Mouse (Mus musculus) bone marrow macrophage, adult 2 months (primary cell): ENCODE results near the gene Col5a3.

Experiments
- CTCF ChIP-seq: IDR thresholded peaks from 2 replicates; pipeline ENCODE4 v1.5.1; 2012; ENCODE audit warnings: low read depth, mild to moderate bottlenecking, low read length, moderate library complexity
- POLR2A ChIP-seq: IDR thresholded peaks from 2 replicates; pipeline ENCODE4 v1.6.1; 2012; ENCODE audit warnings: mild to moderate bottlenecking, low read depth, low read length, borderline replicate concordance

DNA sequence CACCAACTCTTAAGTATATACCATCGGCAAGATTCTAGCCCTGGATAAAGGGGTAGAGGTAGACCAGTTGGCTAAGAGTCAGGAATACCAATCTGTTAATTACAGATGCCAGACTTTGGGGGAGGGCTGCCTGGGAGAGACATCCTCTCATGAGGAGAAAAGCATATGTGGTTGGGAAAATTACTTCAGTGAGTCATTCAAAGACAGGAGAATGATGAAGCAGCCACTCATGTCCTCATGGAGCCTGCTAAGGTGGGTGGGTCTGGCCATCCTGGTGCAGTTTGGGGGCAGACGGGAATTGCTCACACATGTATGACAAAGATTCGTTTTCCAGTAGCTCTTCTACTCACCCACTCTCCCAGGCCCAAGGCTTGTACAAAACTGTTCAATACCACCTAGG lies 8.0 kb upstream of the Col5a3 start:
- TF ChIP-seq CTCF (no peak), POLR2A (no peak)
